Mouse (Mus musculus) CH12.LX (cell line): ENCODE results near the gene Ier2. TPM values are rescaled to one million over a fixed set of nuclear protein-coding genes. Genes with fewer than 3 reads are reported as not detected.
A peak's percentile ranks its signal among the peaks of the same experiment; 100 is the strongest.

Experiments used
- DNase-seq: peaks from one replicate; pipeline ENCODE4 v3.0.0-alpha.2; 2013; ENCODE audit errors: extremely low read depth
- H3K27ac ChIP-seq: 2 replicates; pipeline ENCODE4 v1.5.1; 2012; ENCODE audit warnings: low read depth, mild to moderate bottlenecking, control low read depth, moderate library complexity; ENCODE audit not compliant: insufficient read depth
- H3K27me3 ChIP-seq: replicated peaks from 2 replicates; pipeline ENCODE3; 2012; ENCODE audit warnings: inconsistent platforms
- H3K36me3 ChIP-seq, 2 experiments: replicated peaks in 1 of 2; 2 replicates each; pipeline versions ENCODE3 to v1.6.1; 2012; ENCODE audit warnings: inconsistent platforms in 1 of 2, low read length in 1 of 2, mild to moderate bottlenecking in 1 of 2, mixed read lengths in 1 of 2, moderate library complexity in 1 of 2; ENCODE audit not compliant: control insufficient read depth in 1 of 2, insufficient read depth in 1 of 2
- H3K4me1 ChIP-seq, 2 experiments: 2 replicates each; pipeline ENCODE4 v1.6.1; 2012; ENCODE audit warnings: inconsistent platforms in 1 of 2, moderate library complexity in 1 of 2; ENCODE audit not compliant: insufficient read depth in 2 of 2, control insufficient read depth in 1 of 2
- H3K4me2 ChIP-seq: 2 replicates; pipeline ENCODE4 v1.6.1; 2012; ENCODE audit warnings: low read depth, mild to moderate bottlenecking, control low read depth; ENCODE audit not compliant: poor library complexity, insufficient read depth, severe bottlenecking
- H3K4me3 ChIP-seq, 3 experiments: fragments of 150-350 bp in 1 of 3; sonication (generic) in 1 of 3; replicated peaks in 1 of 3; 2 replicates each; pipeline versions ENCODE3 to v1.5.1; 2011 to 2012; ENCODE audit warnings: low read depth in 2 of 3, low read length in 2 of 3, mild to moderate bottlenecking in 2 of 3, moderate library complexity in 2 of 3, control low read depth in 1 of 3, improper control_type of control experiment in 1 of 3, inconsistent platforms in 1 of 3, mixed read lengths in 1 of 3; ENCODE audit not compliant: poor library complexity in 1 of 3
- H3K79me2 ChIP-seq: replicated peaks from 2 replicates; pipeline ENCODE4 v1.6.1; 2012; ENCODE audit warnings: mild to moderate bottlenecking, moderate library complexity; ENCODE audit not compliant: control insufficient read depth, poor library complexity, insufficient read depth, severe bottlenecking; ENCODE audit errors: extremely low read depth
- H3K9ac ChIP-seq: 2 replicates; pipeline ENCODE4 v1.6.1; 2012; ENCODE audit warnings: low read depth, mild to moderate bottlenecking, control low read depth, moderate library complexity; ENCODE audit not compliant: insufficient read depth
- H3K9me3 ChIP-seq: replicated peaks from 2 replicates; pipeline ENCODE3; 2012; ENCODE audit warnings: low read length, inconsistent platforms, mixed read lengths
- CHD1 ChIP-seq: IDR thresholded peaks from 2 replicates; pipeline ENCODE4 v1.6.1; 2012; ENCODE audit warnings: low read depth, low read length, improper control_type of control experiment, inconsistent platforms
- ELF1 ChIP-seq: IDR thresholded peaks from 2 replicates; pipeline ENCODE4 v1.6.1; 2014; ENCODE audit warnings: low read depth, mild to moderate bottlenecking, inconsistent platforms, low read length, improper control_type of control experiment
- ETS1 ChIP-seq: conservative IDR thresholded peaks from 2 replicates; pipeline ENCODE4 v1.6.1; 2012; ENCODE audit warnings: low read depth, mild to moderate bottlenecking, inconsistent platforms, low read length, improper control_type of control experiment, moderate library complexity
- GABPA ChIP-seq: IDR thresholded peaks from 2 replicates; pipeline ENCODE4 v1.6.1; 2012; ENCODE audit warnings: low read depth, low read length, improper control_type of control experiment, inconsistent platforms; ENCODE audit not compliant: insufficient replicate concordance
- IRF4 ChIP-seq: IDR thresholded peaks from 2 replicates; pipeline ENCODE4 v1.6.1; 2014; ENCODE audit warnings: low read depth, mild to moderate bottlenecking, inconsistent platforms, low read length, improper control_type of control experiment
- KAT2A ChIP-seq: IDR thresholded peaks from 2 replicates; pipeline ENCODE4 v1.6.1; 2012; ENCODE audit warnings: low read length, improper control_type of control experiment, inconsistent platforms; ENCODE audit not compliant: insufficient replicate concordance
- MAX ChIP-seq: IDR thresholded peaks from 2 replicates; pipeline ENCODE4 v1.6.1; 2011; ENCODE audit warnings: low read length, improper control_type of control experiment
- MXI1 ChIP-seq: IDR thresholded peaks from 2 replicates; pipeline ENCODE4 v1.6.1; 2011; ENCODE audit warnings: mild to moderate bottlenecking, low read depth, low read length, improper control_type of control experiment
- NELFE ChIP-seq: IDR thresholded peaks from 2 replicates; pipeline ENCODE4 v1.6.1; 2011; ENCODE audit warnings: low read depth, low read length, improper control_type of control experiment
- PAX5 ChIP-seq: IDR thresholded peaks from 2 replicates; pipeline ENCODE4 v1.6.1; 2012; ENCODE audit warnings: low read length, inconsistent platforms, mixed read lengths
- POLR2A ChIP-seq: IDR thresholded peaks from 2 replicates; pipeline ENCODE4 v1.6.1; 2011; ENCODE audit warnings: low read depth, mild to moderate bottlenecking, improper control_type of control experiment, low read length
- POLR2AphosphoS2 ChIP-seq: IDR thresholded peaks from 2 replicates; pipeline ENCODE4 v1.6.1; 2011; ENCODE audit warnings: low read depth, low read length, improper control_type of control experiment
- RCOR1 ChIP-seq: conservative IDR thresholded peaks from 2 replicates; pipeline ENCODE4 v1.6.1; 2012; ENCODE audit warnings: low read depth, mild to moderate bottlenecking, inconsistent platforms, low read length, improper control_type of control experiment
- SIN3A ChIP-seq: IDR thresholded peaks from 2 replicates; pipeline ENCODE4 v1.6.1; 2012; ENCODE audit warnings: low read length, improper control_type of control experiment, inconsistent platforms
- TBP ChIP-seq: conservative IDR thresholded peaks from 2 replicates; pipeline ENCODE4 v1.6.1; 2011; ENCODE audit warnings: low read depth, low read length, improper control_type of control experiment
- USF2 ChIP-seq: conservative IDR thresholded peaks from 2 replicates; pipeline ENCODE4 v1.6.1; 2011; ENCODE audit warnings: low read depth, low read length, improper control_type of control experiment
- ZMIZ1 ChIP-seq: IDR thresholded peaks from 2 replicates; pipeline ENCODE4 v1.6.1; 2012; ENCODE audit warnings: low read depth, mild to moderate bottlenecking, inconsistent platforms, low read length, improper control_type of control experiment
- ZNF384 ChIP-seq: IDR thresholded peaks from 2 replicates; pipeline ENCODE4 v1.6.1; 2012; ENCODE audit warnings: low read depth, low read length, improper control_type of control experiment, inconsistent platforms
- dilution Hi-C: fragments of 300-500 bp; cut with MboI; formaldehyde crosslinking; loops from 2 replicates; pipeline ENCODE4 v1.14.3; 2020; ENCODE audit warnings: low sequenced_read_pairs; ENCODE audit not compliant: extremely low pct_unique_long_range_greater_than_20kb, extremely low pct_ligation_motif_present
- in situ Hi-C: fragments of 300-500 bp; cut with MboI; formaldehyde crosslinking; loops from 3 replicates; pipeline ENCODE4 v1.14.3; 2019; ENCODE audit warnings: low sequenced_read_pairs, low pct_ligation_motif_present, low pct_unique_long_range_greater_than_20kb, mixed read lengths
- polyA plus RNA-seq: library from polyadenylated mRNA; unstranded; fragments of >175 nt; gene quantifications from 2 replicates; pipeline ENCODE4 v1.2.1, GENCODE M21; 2012; ENCODE audit warnings: low read depth; ENCODE audit not compliant: insufficient read length
- total RNA-seq, 2 experiments: library from RNA; depleted of rRNA; stranded (reverse); fragments of 300-350 nt in 1 of 2; fragments of >200 nt in 1 of 2; gene quantifications; 2 replicates each; pipeline ENCODE4 v1.2.3; 2012 to 2014

Ier2 gene
- total and polyA plus RNA-seq, 3 experiments: 26.3 to 35.4 (median 30.3) TPM

- no peak for TF ChIP-seq ELF1
- no peak for TF ChIP-seq ETS1
- no peak for TF ChIP-seq KAT2A
- no peak for TF ChIP-seq RCOR1
- TF ChIP-seq ZNF384: no peak
- no peak for TF ChIP-seq NELFE
- TF ChIP-seq GABPA: no peak
- no peak for TF ChIP-seq ZMIZ1
- TF ChIP-seq IRF4: peak; percentile 4; the same call in 1 of the 2 replicates
- no peak for TF ChIP-seq SIN3A
- TF ChIP-seq, all 38 proteins: peak for 7
These were observed 44.1 kb upstream of the Ier2 start (continued) for GRCm38 (mm10) chr8:84706610-84707266.

GRCm38 (mm10) chr8:84705960-84706359 lies 43.3 kb upstream of the Ier2 start:
- in situ Hi-C loops: no loop called here
- H3K27ac ChIP-seq: no peak overlapping the region
- dilution Hi-C loops: no loop called here

GRCm38 (mm10) chr8:84704867-84705831 lies 42.5 kb upstream of the Ier2 start:
- H3K79me2 ChIP-seq: peaks cover 18% of the 10 kb centered on the region
- peak overlapping the region; percentile 65 for H3K9ac ChIP-seq
- H3K27me3 ChIP-seq: no peaks in the 10 kb centered on the region
- H3K4me1 ChIP-seq: peaks cover 16 to 66% of the 10 kb centered on the region in 2 experiments
- peaks cover 2% of the 10 kb centered on the region for H3K9me3 ChIP-seq
- dilution Hi-C loops (no loop called here), in situ Hi-C loops (no loop called here)
- peak overlapping the region; percentile 53; the same call in 1 of the 2 replicates for H3K27ac ChIP-seq
- DNase-seq: no peak
- peak overlapping the region; percentile 81 for H3K4me2 ChIP-seq
- peaks cover 9 to 31% of the 10 kb centered on the region in 2 experiments for H3K36me3 ChIP-seq
- peak overlapping the region; percentile 13 to 48 (median 31) for H3K4me3 ChIP-seq
- TF ChIP-seq TBP (no peak), POLR2AphosphoS2 (0 out of 2 replicates have a peak, but pooled peaks have one; percentile 73), USF2 (no peak), MXI1 (0 out of 2 replicates have a peak, but pooled peaks have one; percentile 41), POLR2A (peak; percentile 43), PAX5 (no peak), MAX (no peak)

More at GRCm38 (mm10) chr8:84705960-84706359, 43.3 kb upstream of the Ier2 start:
- TF ChIP-seq ZNF384 (0 out of 2 replicates have a peak, but pooled peaks have one; percentile 11), CHD1 (no peak; the same call in 1 of the 2 replicates), POLR2A (0 out of 2 replicates have a peak, but pooled peaks have one; percentile 1)
- H3K4me1 ChIP-seq: peaks cover 13 to 58% of the 10 kb centered on the region in 2 experiments; a peak in 3 of 4 replicates
- peaks cover 18% of the 10 kb centered on the region for H3K79me2 ChIP-seq
- H3K9me3 ChIP-seq: peaks cover 2% of the 10 kb centered on the region
- no peak for DNase-seq
- peak overlapping the region; percentile 65 for H3K9ac ChIP-seq
- H3K4me2 ChIP-seq: peak overlapping the region; percentile 81
- H3K4me3 ChIP-seq: peak overlapping the region in 2 of 3 experiments; percentile 31 to 48
- H3K36me3 ChIP-seq: peaks cover 9 to 31% of the 10 kb centered on the region in 2 experiments
- peaks cover 2% of the 10 kb centered on the region for H3K27me3 ChIP-seq
